Mouse (Mus musculus): ENCODE measurements at regions not wholly inside any gene's neighbourhood (a gene's known extent, or its start where the extent isn't known, plus 50 kb on each side); places are given as distances from the start of the nearest gene placed in this dataset.

GRCm38 (mm10) chr4:124002105-124002504 is 84.3 kb upstream of the 4930535I16Rik start:
- Histone ChIP-seq H3K36me3 (replicated peaks in 1 of 2; ENCODE audit: control insufficient read depth in 1 of 2, insufficient read depth in 1 of 2, low read length in 1 of 2) (no peaks in the 10 kb centered on the region), H3K9me3 (replicated peaks; ENCODE audit: low read length) (peaks cover 6% of the 10 kb centered on the region), H3K9ac (ENCODE audit: insufficient read depth, low read depth) (no peak overlapping the region), H3K4me1 (ENCODE audit: control insufficient read depth in 1 of 2, insufficient read depth in 2 of 2) (no peaks in the 10 kb centered on the region), H3K27me3 (replicated peaks) (peaks cover 91% of the 10 kb centered on the region), H3K4me3 (replicated peaks in 1 of 3; ENCODE audit: low read depth in 2 of 3, low read length in 2 of 3, poor library complexity in 1 of 3) (no peak overlapping the region), H3K4me2 (ENCODE audit: insufficient read depth, low read depth, poor library complexity, severe bottlenecking) (no peak overlapping the region), H3K79me2 (replicated peaks; ENCODE audit: control insufficient read depth, extremely low read depth, insufficient read depth, poor library complexity, severe bottlenecking) (no peaks in the 10 kb centered on the region), H3K27ac (ENCODE audit: insufficient read depth, low read depth) (no peak overlapping the region)
- dilution Hi-C loops (cut with MboI; ENCODE audit: extremely low pct_ligation_motif_present, extremely low pct_unique_long_range_greater_than_20kb, low sequenced_read_pairs), result no loop called here
- TF ChIP-seq MAX (IDR thresholded peaks at IDR 0.05; ENCODE audit: low read length), result no peak
- TF ChIP-seq ELF1 (IDR thresholded peaks at IDR 0.05; ENCODE audit: low read depth, low read length), result no peak
- no peak for DNase-seq (ENCODE audit: extremely low read depth)
- in situ Hi-C loops (cut with MboI; ENCODE audit: low pct_ligation_motif_present, low pct_unique_long_range_greater_than_20kb, low sequenced_read_pairs), result no loop called here

GRCm38 (mm10) chr4:123995815-123996214 is 78.0 kb upstream of the 4930535I16Rik start:
- Histone ChIP-seq H3K9me3 (replicated peaks; ENCODE audit: low read length) (peaks cover 13% of the 10 kb centered on the region), H3K4me1 (ENCODE audit: control insufficient read depth in 1 of 2, insufficient read depth in 2 of 2) (peaks cover 0 to 2% of the 10 kb centered on the region in 2 experiments; a peak in 1 of 4 replicates), H3K27me3 (replicated peaks) (peaks cover 83% of the 10 kb centered on the region), H3K36me3 (replicated peaks in 1 of 2; ENCODE audit: control insufficient read depth in 1 of 2, insufficient read depth in 1 of 2, low read length in 1 of 2) (no peaks in the 10 kb centered on the region), H3K9ac (ENCODE audit: insufficient read depth, low read depth) (no peak overlapping the region), H3K4me3 (replicated peaks in 1 of 3; ENCODE audit: low read depth in 2 of 3, low read length in 2 of 3, poor library complexity in 1 of 3) (no peak overlapping the region), H3K27ac (ENCODE audit: insufficient read depth, low read depth) (no peak overlapping the region), H3K79me2 (replicated peaks; ENCODE audit: control insufficient read depth, extremely low read depth, insufficient read depth, poor library complexity, severe bottlenecking) (no peaks in the 10 kb centered on the region), H3K4me2 (ENCODE audit: insufficient read depth, low read depth, poor library complexity, severe bottlenecking) (no peak overlapping the region)
- no peak for DNase-seq (ENCODE audit: extremely low read depth)
- in situ Hi-C loops (cut with MboI; ENCODE audit: low pct_ligation_motif_present, low pct_unique_long_range_greater_than_20kb, low sequenced_read_pairs), result no loop called here
- TF ChIP-seq MAFK (IDR thresholded peaks at IDR 0.05; ENCODE audit: insufficient replicate concordance, low read length) (no peak), BHLHE40 (IDR thresholded peaks at IDR 0.05; ENCODE audit: low read depth, low read length) (no peak), ZMIZ1 (IDR thresholded peaks at IDR 0.05; ENCODE audit: low read depth, low read length) (no peak), ELF1 (IDR thresholded peaks at IDR 0.05; ENCODE audit: low read depth, low read length) (no peak), EP300 (IDR thresholded peaks at IDR 0.05; ENCODE audit: low read length) (no peak), CTCF (conservative IDR thresholded peaks at IDR 0.05 in 1 of 2, IDR thresholded peaks at IDR 0.05 in 1 of 2; ENCODE audit: low read depth in 2 of 2, low read length in 2 of 2) (no peak), TCF12 (IDR thresholded peaks at IDR 0.05; ENCODE audit: low read depth, low read length) (no peak), TBP (conservative IDR thresholded peaks at IDR 0.05; ENCODE audit: low read depth, low read length) (no peak), NRF1 (IDR thresholded peaks at IDR 0.05; ENCODE audit: low read depth, low read length) (no peak), IRF4 (IDR thresholded peaks at IDR 0.05; ENCODE audit: low read depth, low read length) (no peak), CHD1 (IDR thresholded peaks at IDR 0.05; ENCODE audit: low read depth, low read length) (no peak), MAZ (IDR thresholded peaks at IDR 0.05; ENCODE audit: low read depth, low read length) (no peak), USF1 (IDR thresholded peaks at IDR 0.05; ENCODE audit: low read depth, low read length) (no peak)
- dilution Hi-C loops (cut with MboI; ENCODE audit: extremely low pct_ligation_motif_present, extremely low pct_unique_long_range_greater_than_20kb, low sequenced_read_pairs), result no loop called here

GRCm38 (mm10) chr4:123991223-123991622 is 73.4 kb upstream of the 4930535I16Rik start:
- TF ChIP-seq ZC3H11A (IDR thresholded peaks at IDR 0.05; ENCODE audit: low read depth, low read length), result no peak
- TF ChIP-seq USF1 (IDR thresholded peaks at IDR 0.05; ENCODE audit: low read depth, low read length), result no peak
- no peak for TF ChIP-seq USF2 (conservative IDR thresholded peaks at IDR 0.05; ENCODE audit: low read depth, low read length)
- TF ChIP-seq ETS1 (conservative IDR thresholded peaks at IDR 0.05; ENCODE audit: low read depth, low read length), result no peak
- no peak for TF ChIP-seq TBP (conservative IDR thresholded peaks at IDR 0.05; ENCODE audit: low read depth, low read length)
- no peak for TF ChIP-seq ZMIZ1 (IDR thresholded peaks at IDR 0.05; ENCODE audit: low read depth, low read length)
- no peak for TF ChIP-seq MXI1 (IDR thresholded peaks at IDR 0.05; ENCODE audit: low read depth, low read length)
- TF ChIP-seq KAT2A (IDR thresholded peaks at IDR 0.05; ENCODE audit: insufficient replicate concordance, low read length), result no peak
- no peak for TF ChIP-seq ELF1 (IDR thresholded peaks at IDR 0.05; ENCODE audit: low read depth, low read length)
- no peak for TF ChIP-seq NELFE (IDR thresholded peaks at IDR 0.05; ENCODE audit: low read depth, low read length)
- TF ChIP-seq MAFK (IDR thresholded peaks at IDR 0.05; ENCODE audit: insufficient replicate concordance, low read length), result no peak
- no peak for TF ChIP-seq CHD1 (IDR thresholded peaks at IDR 0.05; ENCODE audit: low read depth, low read length)
- TF ChIP-seq MEF2A (IDR thresholded peaks at IDR 0.05; ENCODE audit: borderline replicate concordance, low read depth, low read length), result no peak
- TF ChIP-seq UBTF (IDR thresholded peaks at IDR 0.05; ENCODE audit: low read depth, low read length), result no peak
- TF ChIP-seq EP300 (IDR thresholded peaks at IDR 0.05; ENCODE audit: low read length), result no peak
- no peak for TF ChIP-seq IRF4 (IDR thresholded peaks at IDR 0.05; ENCODE audit: low read depth, low read length)
- no peak for TF ChIP-seq MAX (IDR thresholded peaks at IDR 0.05; ENCODE audit: low read length)
- H3K4me1 ChIP-seq (ENCODE audit: control insufficient read depth in 1 of 2, insufficient read depth in 2 of 2), result peaks cover 3 to 5% of the 10 kb centered on the region in 2 experiments; a peak in 1 of 4 replicates
- no peaks in the 10 kb centered on the region for H3K36me3 ChIP-seq (replicated peaks in 1 of 2; ENCODE audit: control insufficient read depth in 1 of 2, insufficient read depth in 1 of 2, low read length in 1 of 2)
- no peak overlapping the region for H3K4me3 ChIP-seq (replicated peaks in 1 of 3; ENCODE audit: low read depth in 2 of 3, low read length in 2 of 3, poor library complexity in 1 of 3)
- in situ Hi-C loops (cut with MboI; ENCODE audit: low pct_ligation_motif_present, low pct_unique_long_range_greater_than_20kb, low sequenced_read_pairs), result no loop called here
- dilution Hi-C loops (cut with MboI; ENCODE audit: extremely low pct_ligation_motif_present, extremely low pct_unique_long_range_greater_than_20kb, low sequenced_read_pairs), result no loop called here
- H3K4me2 ChIP-seq (ENCODE audit: insufficient read depth, low read depth, poor library complexity, severe bottlenecking), result peak overlapping the region; percentile 73
- DNase-seq (ENCODE audit: extremely low read depth), result no peak
- H3K79me2 ChIP-seq (replicated peaks; ENCODE audit: control insufficient read depth, extremely low read depth, insufficient read depth, poor library complexity, severe bottlenecking), result no peaks in the 10 kb centered on the region
- no peak overlapping the region for H3K9ac ChIP-seq (ENCODE audit: insufficient read depth, low read depth)
- H3K9me3 ChIP-seq (replicated peaks; ENCODE audit: low read length), result peaks cover 7% of the 10 kb centered on the region
- H3K27ac ChIP-seq (ENCODE audit: insufficient read depth, low read depth), result no peak overlapping the region
- peaks cover 84% of the 10 kb centered on the region for H3K27me3 ChIP-seq (replicated peaks)

Data from CH12.LX (cell line).